Mouse (Mus musculus) forebrain, embryonic 15.5 days (tissue): ENCODE data around the gene Cd151. TPM values are rescaled to one million over a fixed set of nuclear protein-coding genes. Genes with fewer than 3 reads are reported as not detected.

Experiments used
- ATAC-seq: fragments of 200-750 bp; cut with Nextera tagmentation; replicated peaks from 2 replicates; pipeline ENCODE4 v1.8.0; 2017; ENCODE audit warnings: mild to moderate bottlenecking, moderate TSS enrichment, moderate library complexity
- H3K27ac ChIP-seq: fragments of 300-500 bp; sonication (generic); replicated peaks from 2 replicates; pipeline ENCODE4 v1.5.1; 2015; ENCODE audit warnings: mild to moderate bottlenecking, inconsistent platforms
- H3K27me3 ChIP-seq: fragments of 300-500 bp; sonication (generic); 2 replicates; pipeline ENCODE4 v1.6.1; 2015; ENCODE audit warnings: inconsistent platforms
- H3K36me3 ChIP-seq: fragments of 300-500 bp; sonication (generic); 2 replicates; pipeline ENCODE4 v1.6.1; 2015; ENCODE audit warnings: mild to moderate bottlenecking, inconsistent platforms
- H3K4me1 ChIP-seq: fragments of 300-500 bp; sonication (generic); 2 replicates; pipeline ENCODE4 v1.6.1; 2015; ENCODE audit warnings: inconsistent platforms
- H3K4me2 ChIP-seq: fragments of 300-500 bp; sonication (generic); replicated peaks from 2 replicates; pipeline ENCODE4 v1.6.1; 2015; ENCODE audit warnings: mild to moderate bottlenecking, inconsistent platforms
- H3K4me3 ChIP-seq: fragments of 300-500 bp; sonication (generic); 2 replicates; pipeline ENCODE4 v1.5.1; 2015; ENCODE audit warnings: mild to moderate bottlenecking, inconsistent platforms
- H3K9ac ChIP-seq: fragments of 300-500 bp; sonication (generic); replicated peaks from 2 replicates; pipeline ENCODE4 v1.6.1; 2015; ENCODE audit warnings: mild to moderate bottlenecking, inconsistent platforms
- H3K9me3 ChIP-seq: fragments of 300-500 bp; sonication (generic); 2 replicates; pipeline ENCODE4 v1.6.1; 2016; ENCODE audit warnings: inconsistent platforms
- WGBS: fragments of 180-500 bp; shearing (Covaris S2); methylation state at CpG from one replicate; pipeline ENCODE4 v1.1.7; 2015; ENCODE audit warnings: mixed read lengths; 5-methylcytosine and 5-hydroxymethylcytosine counted together
- polyA plus RNA-seq: library from polyadenylated mRNA; unstranded; fragments of >200 nt; fragmentation: Nextera tagmentation; extraction: Ambion mirVana; gene quantifications from 2 replicates; pipeline ENCODE4 v1.2.1, GENCODE M21; 2015

Gene Cd151
- polyA plus RNA-seq, 1 experiment from 2014 or later, result 15.9 TPM

DNA sequence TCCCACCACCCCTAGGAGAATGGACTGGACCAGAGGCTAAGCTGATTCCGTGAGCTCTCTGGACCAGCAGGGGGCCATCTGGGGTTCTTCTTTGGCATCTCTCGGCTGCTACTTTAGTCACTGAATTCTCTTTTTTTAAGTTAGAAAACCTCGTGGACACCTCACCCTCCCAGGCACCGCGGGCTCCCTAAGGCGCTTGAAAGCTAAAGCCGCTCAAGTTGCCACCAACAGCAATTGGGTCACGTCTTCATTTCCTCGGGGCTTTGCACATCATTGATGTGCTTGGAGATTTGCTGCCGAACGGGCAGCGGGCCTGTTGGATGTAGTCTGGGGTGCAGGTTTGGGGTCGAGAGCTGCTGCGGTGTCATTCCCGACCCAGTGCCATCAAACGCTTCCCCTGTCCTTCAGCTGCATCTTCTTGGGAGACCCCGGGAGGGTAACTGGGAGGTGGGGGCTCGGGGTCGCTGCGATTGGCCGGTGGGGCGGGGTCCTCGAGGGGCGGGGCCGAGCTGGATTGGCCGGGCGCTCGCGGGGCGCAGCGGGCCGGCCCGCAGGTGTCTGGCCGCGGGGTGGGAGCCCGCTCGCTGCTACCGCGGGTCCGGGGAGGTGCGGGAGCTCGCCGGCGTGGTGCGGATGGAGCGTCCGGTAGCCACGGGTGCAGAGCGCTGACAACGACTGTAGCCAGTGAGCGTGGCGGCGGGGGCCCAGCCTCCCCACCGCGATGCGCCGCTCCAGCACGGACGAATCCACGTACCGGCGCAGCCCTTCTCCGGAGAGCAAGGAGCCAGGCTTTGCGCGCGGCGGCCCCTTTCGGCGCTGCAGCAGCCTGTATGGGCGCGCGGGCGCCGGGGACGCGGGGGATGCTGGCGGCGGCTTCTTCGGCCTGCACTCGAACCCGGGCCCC is 14.6 kb downstream of the Cd151 start:
- WGBS, result under 1% methylated on average over 80 of the region's 81 CpGs
- peak overlapping the region; percentile 64 for H3K4me3 ChIP-seq
- peaks cover 35% of the 10 kb centered on the region for H3K4me1 ChIP-seq
- ATAC-seq, result peak; percentile 55
- H3K9ac ChIP-seq, result peak overlapping the region; percentile 63
- H3K27ac ChIP-seq, result no peak overlapping the region
- H3K36me3 ChIP-seq, result no peaks in the 10 kb centered on the region
- peak overlapping the region; percentile 91 for H3K4me2 ChIP-seq
- H3K9me3 ChIP-seq, result no peaks in the 10 kb centered on the region
- H3K27me3 ChIP-seq, result peaks cover 7% of the 10 kb centered on the region; the same call in 1 of the 2 replicates

DNA sequence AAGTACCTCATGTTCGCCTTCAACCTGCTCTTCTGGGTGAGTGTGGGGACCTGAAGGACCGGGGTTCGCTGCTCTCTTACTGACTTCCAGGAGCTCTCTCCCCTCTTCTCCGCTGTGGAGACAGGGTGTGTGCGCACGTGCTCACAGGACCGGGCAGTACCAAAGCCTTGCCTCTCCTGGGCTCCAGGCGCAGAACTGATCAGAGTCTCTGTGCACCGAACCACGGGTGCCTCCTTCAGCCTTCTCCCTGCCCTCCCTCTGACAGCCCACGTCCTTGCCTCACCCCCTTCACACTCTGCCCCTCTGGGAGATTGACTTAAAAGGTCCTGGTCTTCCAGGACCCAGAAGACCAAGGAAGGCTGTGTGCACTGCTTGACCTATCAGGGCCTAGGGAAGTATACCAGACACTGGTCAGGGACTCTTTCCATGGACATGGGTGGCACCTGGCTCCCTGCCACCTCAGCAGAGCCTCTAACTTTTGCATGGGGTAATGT is 15.4 kb downstream of the Cd151 start:
- Histone ChIP-seq H3K4me3 (peak overlapping the region; percentile 64), H3K4me2 (peak overlapping the region; percentile 91), H3K27me3 (no peaks in the 10 kb centered on the region; the same call in 1 of the 2 replicates), H3K36me3 (no peaks in the 10 kb centered on the region), H3K27ac (no peak overlapping the region), H3K9ac (peak overlapping the region; percentile 63), H3K4me1 (peaks cover 33% of the 10 kb centered on the region), H3K9me3 (no peaks in the 10 kb centered on the region)
- 2% methylated on average over 11 of the region's 11 CpGs for WGBS
- ATAC-seq, result 0 out of 2 replicates have a peak, but pooled peaks have one; percentile 6

DNA sequence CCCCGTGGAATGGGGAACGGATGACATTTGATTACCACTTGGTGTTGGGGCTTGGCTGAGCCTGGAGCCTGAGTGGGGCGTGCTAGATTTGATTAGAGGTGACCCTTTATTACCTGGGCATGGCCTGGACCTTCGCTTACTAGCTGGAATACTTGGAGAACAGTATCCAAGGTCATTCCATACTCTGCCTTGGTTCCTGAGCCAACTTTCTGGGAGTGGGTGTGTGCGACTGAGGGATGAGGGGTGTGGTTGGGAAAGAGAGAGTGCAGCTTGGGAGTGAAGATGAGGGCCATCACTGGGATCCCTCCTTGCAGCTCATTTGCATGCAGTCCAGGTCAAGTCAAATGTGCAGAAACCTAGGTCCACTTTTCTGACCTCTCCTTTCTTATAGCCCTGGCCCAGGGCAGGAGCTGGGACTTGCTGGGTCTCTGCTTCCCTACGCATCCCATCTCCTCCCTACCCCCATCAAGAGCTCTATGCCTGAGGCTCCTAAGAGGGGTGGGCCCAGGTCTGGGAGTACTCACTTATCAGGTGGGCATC is 16.0 kb downstream of the Cd151 start:
- Histone ChIP-seq H3K9me3 (no peaks in the 10 kb centered on the region), H3K4me1 (peaks cover 33% of the 10 kb centered on the region), H3K9ac (no peak overlapping the region), H3K4me3 (no peak overlapping the region; the same call in 1 of the 2 replicates), H3K27me3 (no peaks in the 10 kb centered on the region; the same call in 1 of the 2 replicates), H3K36me3 (no peaks in the 10 kb centered on the region), H3K27ac (no peak overlapping the region), H3K4me2 (peak overlapping the region; percentile 91; the same call in 1 of the 2 replicates)
- WGBS, result 74% methylated on average over 6 of the region's 6 CpGs
- no peak for ATAC-seq

DNA sequence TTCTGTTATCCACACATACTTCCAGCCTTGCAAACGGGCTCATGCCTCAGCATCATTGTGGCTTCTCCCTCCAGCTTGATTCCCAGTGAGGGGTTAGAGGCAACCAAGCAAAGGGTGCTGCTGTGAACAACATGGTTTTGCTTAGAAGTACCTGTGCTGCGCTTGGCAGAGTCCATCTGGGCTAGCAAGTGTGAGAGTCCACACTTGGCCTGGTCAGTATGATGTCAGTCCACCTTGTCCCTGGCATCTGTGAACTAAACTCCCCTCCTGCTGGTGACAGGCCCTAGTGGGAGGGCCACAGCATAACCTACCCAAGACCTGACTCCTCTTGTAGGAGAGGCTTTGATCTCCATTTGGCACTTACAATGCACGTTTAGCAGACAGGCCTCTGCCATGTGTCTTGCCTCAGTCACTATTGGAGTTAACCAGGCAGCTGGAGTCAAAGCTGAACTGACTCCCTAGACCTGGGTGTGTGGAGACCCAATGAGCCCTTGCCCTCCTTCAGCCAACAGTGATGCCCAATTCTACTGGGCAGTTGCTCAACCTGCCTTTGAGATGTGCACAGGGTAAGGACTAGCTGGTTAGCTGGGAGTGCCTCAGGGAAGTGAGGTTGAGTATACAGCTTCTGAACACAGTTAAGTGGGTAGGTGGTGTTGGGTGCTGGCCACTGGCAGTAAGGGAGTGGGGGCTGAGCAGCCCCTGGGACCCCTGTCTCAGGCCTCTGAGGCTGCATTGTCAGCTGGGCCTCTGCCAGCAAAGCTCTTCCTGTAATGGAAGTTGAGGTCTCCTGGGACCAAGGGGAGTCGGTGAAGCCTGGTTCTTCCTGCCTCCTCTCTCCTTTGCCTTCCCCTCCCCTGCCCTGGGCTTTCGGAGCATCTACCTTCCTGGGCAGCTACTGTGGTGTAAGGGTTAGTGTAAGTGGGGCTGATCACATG is 17.3 kb downstream of the Cd151 start:
- Histone ChIP-seq H3K27me3 (no peaks in the 10 kb centered on the region; the same call in 1 of the 2 replicates), H3K4me2 (no peak overlapping the region), H3K4me3 (no peak overlapping the region), H3K9ac (no peak overlapping the region), H3K4me1 (peaks cover 33% of the 10 kb centered on the region), H3K9me3 (no peaks in the 10 kb centered on the region), H3K36me3 (no peaks in the 10 kb centered on the region), H3K27ac (no peak overlapping the region)
- 84% methylated on average over 5 of the region's 5 CpGs for whole genome bisulfite sequencing
- no peak for ATAC-seq

DNA sequence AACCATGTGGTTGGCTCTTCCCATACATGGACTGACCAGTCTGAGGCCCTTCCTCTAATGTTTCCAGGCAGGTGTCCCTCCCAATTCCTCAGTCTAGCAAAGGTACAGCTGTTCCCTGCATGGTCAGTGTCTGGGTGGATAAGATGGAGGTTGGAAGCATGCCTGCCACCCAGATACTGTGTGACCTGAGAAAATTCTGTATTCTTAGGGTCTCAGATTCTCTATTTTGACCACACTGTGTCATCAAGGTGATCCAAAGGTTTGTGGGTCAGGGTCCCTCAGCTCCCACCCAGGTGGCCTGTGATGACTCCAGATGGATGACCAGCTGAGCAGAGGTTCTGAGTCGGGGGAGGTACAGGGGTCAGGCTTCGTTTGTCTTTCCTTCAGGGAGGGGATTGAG is 18.0 kb downstream of the Cd151 start:
- WGBS, result 76% methylated on average over 2 of the region's 2 CpGs
- no peaks in the 10 kb centered on the region for H3K9me3 ChIP-seq
- H3K4me1 ChIP-seq, result peaks cover 33% of the 10 kb centered on the region
- no peak overlapping the region for H3K9ac ChIP-seq
- ATAC-seq, result no peak
- no peaks in the 10 kb centered on the region for H3K36me3 ChIP-seq
- H3K27me3 ChIP-seq, result no peaks in the 10 kb centered on the region; the same call in 1 of the 2 replicates
- no peak overlapping the region for H3K4me2 ChIP-seq
- no peak overlapping the region for H3K4me3 ChIP-seq
- H3K27ac ChIP-seq, result no peak overlapping the region

DNA sequence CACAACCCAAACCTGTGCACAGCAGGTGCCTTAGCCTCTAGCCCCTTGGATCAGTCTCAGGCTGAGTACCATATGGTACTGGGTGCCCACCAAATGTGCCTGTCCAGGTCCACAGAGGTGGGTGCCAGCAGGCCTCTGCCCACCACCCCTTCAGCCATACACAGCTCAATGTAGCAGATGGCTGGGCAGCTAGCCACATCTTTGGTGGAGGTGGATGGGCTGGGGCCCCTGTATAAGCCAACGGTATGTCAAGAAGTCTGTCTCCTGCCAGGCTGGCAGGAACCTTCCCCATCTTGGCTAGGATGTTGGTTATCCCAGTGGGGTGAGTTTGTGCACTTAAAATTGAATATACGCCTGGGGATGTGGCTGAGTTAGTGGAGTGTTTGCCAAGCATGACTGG is 18.4 kb downstream of the Cd151 start:
- no peak overlapping the region for H3K9ac ChIP-seq
- no peak overlapping the region for H3K27ac ChIP-seq
- no peak overlapping the region for H3K4me3 ChIP-seq
- H3K4me1 ChIP-seq, result peaks cover 33% of the 10 kb centered on the region
- no peak overlapping the region for H3K4me2 ChIP-seq
- no peaks in the 10 kb centered on the region for H3K36me3 ChIP-seq
- WGBS, result 58% methylated on average over 2 of the region's 2 CpGs
- no peaks in the 10 kb centered on the region for H3K9me3 ChIP-seq
- H3K27me3 ChIP-seq, result no peaks in the 10 kb centered on the region; the same call in 1 of the 2 replicates
- no peak for ATAC-seq

DNA sequence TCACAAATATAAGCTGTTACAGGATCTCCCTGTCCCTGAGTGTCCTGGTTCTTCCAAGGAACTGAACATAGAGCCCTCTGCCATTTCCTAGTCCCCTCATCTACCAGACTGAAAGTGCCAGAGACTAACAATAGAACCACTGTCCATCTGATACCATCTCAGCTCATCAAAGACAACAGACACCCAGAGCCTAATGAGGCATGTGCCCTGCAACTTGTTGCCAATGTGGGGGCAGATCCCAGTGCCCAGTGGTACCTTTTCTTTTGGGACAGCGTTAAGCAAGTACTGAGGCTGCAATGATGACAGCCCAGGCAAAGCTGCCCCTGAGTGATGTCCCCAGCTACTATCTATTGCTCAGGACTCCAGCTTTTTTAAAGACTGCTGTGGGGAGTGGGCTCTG is 19.0 kb downstream of the Cd151 start:
- H3K4me2 ChIP-seq, result no peak overlapping the region
- no peak for ATAC-seq
- H3K27me3 ChIP-seq, result no peaks in the 10 kb centered on the region; the same call in 1 of the 2 replicates
- H3K4me1 ChIP-seq, result peaks cover 29% of the 10 kb centered on the region
- H3K27ac ChIP-seq, result no peak overlapping the region
- H3K36me3 ChIP-seq, result no peaks in the 10 kb centered on the region
- H3K9me3 ChIP-seq, result no peaks in the 10 kb centered on the region
- WGBS, result 89% methylated on average over 1 of the region's 1 CpGs
- H3K4me3 ChIP-seq, result no peak overlapping the region
- H3K9ac ChIP-seq, result no peak overlapping the region

DNA sequence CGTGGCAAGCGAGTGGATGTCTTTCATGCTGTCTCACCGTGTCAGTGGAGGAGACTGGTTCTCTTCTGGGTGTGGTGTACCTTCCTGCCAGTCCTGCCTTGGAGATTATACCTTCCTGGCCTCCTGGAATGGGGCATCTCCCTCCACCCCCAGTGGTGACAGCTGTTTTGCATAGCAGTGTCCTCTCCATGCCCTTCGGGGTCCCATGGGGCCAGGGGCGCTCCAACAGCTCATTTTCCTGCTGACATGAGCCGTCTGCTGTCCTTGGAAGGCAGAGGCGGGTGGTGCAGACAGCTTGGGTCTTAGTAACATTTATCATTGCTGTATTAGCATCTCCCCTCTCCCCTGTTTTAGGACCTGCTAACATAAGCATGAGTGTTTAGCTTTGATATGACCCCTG is 19.9 kb downstream of the Cd151 start:
- WGBS, result 82% methylated on average over 7 of the region's 7 CpGs
- no peaks in the 10 kb centered on the region for H3K9me3 ChIP-seq
- no peak for ATAC-seq
- no peak overlapping the region for H3K4me3 ChIP-seq
- no peaks in the 10 kb centered on the region; the same call in 1 of the 2 replicates for H3K27me3 ChIP-seq
- H3K4me2 ChIP-seq, result no peak overlapping the region
- no peaks in the 10 kb centered on the region for H3K36me3 ChIP-seq
- no peak overlapping the region for H3K9ac ChIP-seq
- H3K4me1 ChIP-seq, result peaks cover 20% of the 10 kb centered on the region
- no peak overlapping the region for H3K27ac ChIP-seq

DNA sequence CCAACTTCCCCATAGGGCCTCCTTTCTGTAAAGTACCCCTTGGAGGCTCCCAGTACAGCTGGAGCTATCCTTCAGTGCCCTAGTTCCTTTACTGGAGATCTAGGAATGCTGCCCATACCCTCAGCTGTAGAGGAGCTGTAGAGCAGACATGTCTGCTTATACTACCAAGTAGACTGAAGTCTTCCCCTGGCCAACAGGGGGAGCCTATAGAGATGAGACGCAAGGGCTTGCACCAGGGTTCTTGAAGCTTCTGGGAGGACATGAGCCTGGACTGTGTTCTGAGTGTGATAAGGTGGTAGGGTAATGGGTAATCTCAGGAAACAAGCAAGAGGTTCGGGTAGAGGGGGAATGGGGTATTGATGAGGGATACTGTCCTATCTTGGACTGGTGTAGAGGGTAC is 24.0 kb downstream of the Cd151 start:
- Histone ChIP-seq H3K27me3 (no peaks in the 10 kb centered on the region), H3K36me3 (no peaks in the 10 kb centered on the region), H3K9me3 (no peaks in the 10 kb centered on the region), H3K4me2 (no peak overlapping the region), H3K9ac (no peak overlapping the region), H3K4me1 (no peaks in the 10 kb centered on the region), H3K27ac (no peak overlapping the region), H3K4me3 (no peak overlapping the region)
- 89% methylated on average over 2 of the region's 2 CpGs for WGBS
- ATAC-seq, result no peak

DNA sequence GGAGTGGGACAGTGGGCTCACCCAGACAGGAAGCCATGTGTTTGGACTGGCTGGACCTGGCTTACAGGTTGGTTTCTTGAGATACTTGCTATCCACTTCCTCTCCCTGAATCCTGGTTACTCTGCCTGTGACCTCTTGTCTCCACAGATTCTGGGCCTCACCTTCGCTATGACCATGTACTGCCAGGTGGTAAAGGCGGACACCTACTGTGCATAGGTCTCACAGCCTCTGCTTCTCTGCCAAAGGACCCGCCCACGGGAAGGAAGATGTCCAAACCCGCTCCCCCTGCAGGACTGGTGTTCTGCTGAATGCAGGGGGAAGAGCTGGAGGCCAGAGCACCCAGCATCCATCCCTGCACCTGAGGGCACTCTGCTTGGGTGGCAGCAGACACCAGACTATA is 25.5 kb downstream of the Cd151 start:
- H3K36me3 ChIP-seq, result no peaks in the 10 kb centered on the region
- ATAC-seq, result no peak

DNA sequence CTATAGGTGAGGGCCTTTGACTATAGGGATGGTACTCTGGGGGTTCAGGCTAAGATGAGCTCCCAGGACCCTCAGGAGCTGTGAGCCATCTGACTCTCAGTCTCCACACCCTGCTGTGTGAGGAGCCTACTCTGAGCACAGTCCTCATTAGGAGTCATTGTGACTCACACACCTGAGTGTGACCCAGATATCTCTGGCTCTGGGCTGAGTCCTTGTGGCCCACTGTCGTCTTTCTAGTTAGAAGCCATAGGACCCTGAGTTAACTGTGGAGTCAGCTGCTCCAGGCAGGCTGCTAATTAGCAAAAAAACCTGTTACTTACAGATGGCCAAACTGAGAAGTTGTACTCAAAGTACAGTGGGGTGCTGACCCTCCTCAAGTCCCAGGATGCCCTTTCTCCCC is 26.5 kb downstream of the Cd151 start:
- 84% methylated on average over 1 of the region's 1 CpGs for WGBS
- H3K4me2 ChIP-seq, result no peak overlapping the region
- H3K27ac ChIP-seq, result no peak overlapping the region
- no peaks in the 10 kb centered on the region for H3K4me1 ChIP-seq
- no peak overlapping the region for H3K9ac ChIP-seq
- H3K4me3 ChIP-seq, result no peak overlapping the region
- H3K9me3 ChIP-seq, result no peaks in the 10 kb centered on the region
- 0 out of 2 replicates have a peak, but pooled peaks cover 3% of the 10 kb centered on the region for H3K36me3 ChIP-seq
- no peak for ATAC-seq
- H3K27me3 ChIP-seq, result no peaks in the 10 kb centered on the region

More for the DNA sequence above, 25.5 kb downstream of the Cd151 start:
- no peak overlapping the region for H3K9ac ChIP-seq
- H3K27me3 ChIP-seq, result no peaks in the 10 kb centered on the region
- H3K27ac ChIP-seq, result no peak overlapping the region
- H3K9me3 ChIP-seq, result no peaks in the 10 kb centered on the region
- H3K4me2 ChIP-seq, result no peak overlapping the region
- WGBS, result 92% methylated on average over 5 of the region's 5 CpGs
- H3K4me3 ChIP-seq, result no peak overlapping the region
- H3K4me1 ChIP-seq, result no peaks in the 10 kb centered on the region
